Mouse (Mus musculus) thymus, adult 2 months (tissue): Measurements from ENCODE around the gene Madd. TPM values are rescaled to one million over a fixed set of nuclear protein-coding genes. Genes with fewer than 3 reads are reported as not detected.

Experiments used
- DNase-seq: peaks from one replicate; pipeline ENCODE4 v3.0.0; 2021
- H3K27ac ChIP-seq: fragments of 200-500 bp; 2 replicates; pipeline ENCODE4 v1.5.1; 2012; ENCODE audit warnings: low read length, control low read depth; ENCODE audit not compliant: control insufficient read depth, insufficient read depth
- H3K27me3 ChIP-seq: fragments of 200-500 bp; 2 replicates; pipeline ENCODE4 v1.6.1; 2012; ENCODE audit warnings: mild to moderate bottlenecking, low read length, moderate library complexity, mixed read lengths; ENCODE audit not compliant: control insufficient read depth, insufficient read depth
- H3K36me3 ChIP-seq: fragments of 200-500 bp; 2 replicates; pipeline ENCODE4 v1.6.1; 2012; ENCODE audit warnings: mild to moderate bottlenecking, low read length, moderate library complexity; ENCODE audit not compliant: control insufficient read depth, insufficient read depth
- H3K4me1 ChIP-seq: fragments of 200-500 bp; replicated peaks from 2 replicates; pipeline ENCODE4 v1.6.1; 2012; ENCODE audit warnings: low read length; ENCODE audit not compliant: control insufficient read depth, insufficient read depth
- H3K4me3 ChIP-seq: fragments of 200-500 bp; 2 replicates; pipeline ENCODE4 v1.5.1; 2012; ENCODE audit warnings: mild to moderate bottlenecking, low read length, control low read depth, moderate library complexity; ENCODE audit not compliant: control insufficient read depth, insufficient read depth
- CTCF ChIP-seq: fragments of 200-500 bp; IDR thresholded peaks from 2 replicates; pipeline ENCODE4 v1.5.1; 2012; ENCODE audit warnings: mild to moderate bottlenecking, control low read depth, low read length, moderate library complexity, borderline replicate concordance; ENCODE audit not compliant: control insufficient read depth, poor library complexity, insufficient read depth; ENCODE audit errors: extremely low read depth
- POLR2A ChIP-seq: fragments of 200-500 bp; IDR thresholded peaks from 2 replicates; pipeline ENCODE4 v1.6.1; 2012; ENCODE audit warnings: mild to moderate bottlenecking, low read length, control low read depth, moderate library complexity; ENCODE audit not compliant: control insufficient read depth, poor library complexity, insufficient read depth; ENCODE audit errors: extremely low read depth
- WGBS: fragments of 180-500 bp; shearing (Covaris S2); methylation state at CpG from one replicate; pipeline ENCODE4 v1.1.7; 2018; 5-methylcytosine and 5-hydroxymethylcytosine counted together
- polyA plus RNA-seq: library from polyadenylated mRNA; depleted of rRNA; stranded (reverse); fragments of >200 nt; gene quantifications from 2 replicates; pipeline ENCODE4 v1.2.3, GENCODE M21; 2012

The Madd gene
- polyA plus RNA-seq, 1 experiment = 63.9 TPM

DNA sequence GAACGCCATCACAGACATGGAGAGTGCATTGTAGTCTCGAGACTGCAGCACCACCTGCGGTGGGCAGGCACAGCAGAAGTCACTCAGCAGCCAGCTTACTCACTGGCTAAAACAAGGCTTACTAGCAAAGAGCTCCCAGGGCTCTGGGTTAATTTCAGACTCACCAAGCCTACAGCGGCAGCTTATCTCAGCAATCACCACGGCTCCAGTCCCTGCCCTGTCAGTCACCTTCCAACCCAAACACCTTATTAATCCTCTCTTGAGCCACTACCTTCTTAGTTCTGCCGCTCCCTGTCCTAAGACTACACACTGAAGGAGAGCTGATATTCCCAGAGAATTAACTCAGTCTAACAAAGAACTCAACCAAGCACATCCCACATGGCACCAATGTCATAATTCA lies 7.4 kb downstream of the Madd start:
- TF ChIP-seq POLR2A = no peak
- no peak for TF ChIP-seq CTCF
- DNase-seq = no peak
- no peak overlapping the region for H3K27ac ChIP-seq

DNA sequence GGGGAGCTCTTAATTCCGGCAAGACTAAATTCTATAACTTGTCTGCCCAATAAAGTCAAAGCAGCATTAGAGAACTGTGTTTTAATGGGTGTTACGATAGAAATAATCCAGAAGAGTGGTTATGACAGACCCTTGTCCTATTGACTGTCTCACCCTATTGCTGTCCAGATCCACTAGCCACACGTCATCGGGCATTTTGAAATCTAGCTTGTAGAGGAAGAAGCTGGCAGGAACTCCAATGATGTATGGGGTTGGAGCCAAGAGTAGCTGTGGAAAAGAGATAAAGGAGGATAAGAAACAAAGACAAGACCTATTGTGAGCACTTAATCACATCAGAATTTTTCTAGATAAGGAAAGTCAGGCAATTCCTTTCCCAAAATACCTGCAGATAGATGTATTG lies 8.1 kb downstream of the Madd start:
- 96% methylated on average over 4 of the region's 4 CpGs for WGBS
- Histone ChIP-seq H3K27ac (no peak overlapping the region), H3K27me3 (no peaks in the 10 kb centered on the region), H3K4me1 (no peaks in the 10 kb centered on the region), H3K4me3 (no peak overlapping the region), H3K36me3 (peaks cover 69% of the 10 kb centered on the region)
- TF ChIP-seq POLR2A = no peak
- no peak for TF ChIP-seq CTCF
- no peak for DNase-seq

More for the DNA sequence above, 7.4 kb downstream of the Madd start:
- Histone ChIP-seq H3K27me3 (no peaks in the 10 kb centered on the region), H3K36me3 (peaks cover 64% of the 10 kb centered on the region), H3K4me3 (no peak overlapping the region), H3K4me1 (no peaks in the 10 kb centered on the region)
- 96% methylated on average over 6 of the region's 6 CpGs for WGBS

- TF ChIP-seq CTCF (no peak), POLR2A (no peak)
- H3K27me3 ChIP-seq = no peaks in the 10 kb centered on the region
- H3K27ac ChIP-seq = no peak overlapping the region
- H3K4me1 ChIP-seq = no peaks in the 10 kb centered on the region
- WGBS = 97% methylated on average over 25 of the region's 25 CpGs
- no peak for DNase-seq
- H3K4me3 ChIP-seq = no peak overlapping the region
- H3K36me3 ChIP-seq = peaks cover 94% of the 10 kb centered on the region
These were observed 13.9 kb downstream of the Madd start for GRCm38 (mm10) chr2:91169587-91170322.

DNA sequence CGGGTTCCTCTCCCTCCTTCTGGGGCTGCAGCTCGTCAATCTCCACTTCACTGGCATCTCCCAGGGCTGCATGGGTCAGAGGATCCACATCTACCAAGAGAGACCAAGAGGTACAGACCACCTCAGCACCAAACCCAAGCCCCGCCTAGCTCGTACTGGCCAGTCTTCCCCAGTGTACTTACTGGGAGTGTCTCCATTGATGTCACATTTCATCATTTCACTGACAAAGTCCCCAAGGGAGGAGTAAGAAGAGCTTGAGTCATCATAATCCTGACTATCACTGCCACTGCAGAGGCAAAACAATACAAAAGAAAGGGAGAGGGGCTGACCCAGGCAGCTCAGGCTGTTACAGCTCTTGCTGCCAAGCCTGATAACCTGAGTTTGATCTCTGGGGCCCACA lies 16.0 kb downstream of the Madd start:
- WGBS = 96% methylated on average over 4 of the region's 4 CpGs
- DNase-seq = no peak
- Histone ChIP-seq H3K27me3 (no peaks in the 10 kb centered on the region), H3K4me3 (no peak overlapping the region), H3K4me1 (no peaks in the 10 kb centered on the region), H3K27ac (no peak overlapping the region), H3K36me3 (peaks cover 93% of the 10 kb centered on the region)
- no peak for TF ChIP-seq CTCF
- TF ChIP-seq POLR2A = no peak

DNA sequence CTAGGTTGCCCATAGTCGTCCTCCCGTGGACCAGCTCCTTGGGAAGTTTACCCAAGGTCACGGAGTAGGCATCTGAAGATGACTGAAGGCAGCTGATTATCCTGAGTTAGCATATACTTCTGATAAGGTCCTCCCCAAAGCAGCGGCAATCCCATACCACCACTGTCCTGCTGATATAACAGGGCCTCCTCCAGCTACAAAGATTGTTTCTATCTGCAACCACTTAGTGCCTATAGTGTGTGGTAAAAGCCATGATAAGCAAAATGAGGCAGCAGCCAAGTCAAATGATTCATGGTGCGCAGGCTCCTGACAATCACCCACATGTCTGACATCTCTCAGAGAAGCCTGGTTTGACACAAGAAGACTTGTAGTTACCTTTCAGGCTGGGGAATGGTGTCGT lies 18.6 kb downstream of the Madd start:
- no peak overlapping the region for H3K4me3 ChIP-seq
- H3K4me1 ChIP-seq = no peaks in the 10 kb centered on the region
- H3K27me3 ChIP-seq = no peaks in the 10 kb centered on the region
- DNase-seq = no peak
- H3K27ac ChIP-seq = no peak overlapping the region
- 98% methylated on average over 6 of the region's 6 CpGs for WGBS
- TF ChIP-seq POLR2A (no peak), CTCF (no peak)
- peaks cover 95% of the 10 kb centered on the region for H3K36me3 ChIP-seq

- DNase-seq = no peak
- WGBS = 93% methylated on average over 5 of the region's 5 CpGs
- Histone ChIP-seq H3K4me3 (no peak overlapping the region), H3K27ac (no peak overlapping the region), H3K4me1 (no peaks in the 10 kb centered on the region), H3K36me3 (peaks cover 95% of the 10 kb centered on the region), H3K27me3 (no peaks in the 10 kb centered on the region)
- TF ChIP-seq CTCF = no peak
- TF ChIP-seq POLR2A = no peak
These were observed 20.1 kb downstream of the Madd start for GRCm38 (mm10) chr2:91163532-91163931.

DNA sequence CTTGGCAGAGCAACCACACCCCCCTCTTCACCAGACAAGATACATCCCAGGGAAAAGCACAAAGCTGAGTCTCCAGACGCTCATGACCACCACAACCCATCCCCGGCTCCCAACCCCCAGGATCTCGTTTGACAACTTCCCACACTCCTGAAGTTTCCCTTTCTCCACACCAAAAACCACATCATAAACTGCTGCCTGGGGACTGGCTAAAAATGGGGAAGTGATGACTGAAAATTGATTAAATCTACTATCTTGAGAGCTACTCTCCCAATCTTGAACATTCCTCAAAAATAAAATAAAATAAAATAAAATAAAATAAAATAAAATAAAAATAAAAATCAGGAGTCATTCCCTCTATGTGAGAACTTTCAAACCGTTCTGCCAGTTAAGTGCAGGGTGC lies 20.7 kb downstream of the Madd start:
- Histone ChIP-seq H3K4me1 (no peaks in the 10 kb centered on the region), H3K4me3 (no peak overlapping the region), H3K36me3 (peaks cover 95% of the 10 kb centered on the region), H3K27ac (no peak overlapping the region), H3K27me3 (no peaks in the 10 kb centered on the region)
- 82% methylated on average over 4 of the region's 4 CpGs for WGBS
- no peak for DNase-seq
- no peak for TF ChIP-seq CTCF
- TF ChIP-seq POLR2A = no peak
